Mouse (Mus musculus) midbrain, embryonic 16.5 days (tissue): Measurements from ENCODE around the gene Sik3. TPM values are rescaled to one million over a fixed set of nuclear protein-coding genes. Genes with fewer than 3 reads are reported as not detected.

Experiments used
- ATAC-seq: fragments of 200-750 bp; cut with Nextera tagmentation; 2 replicates; pipeline ENCODE4 v1.8.0; 2017; ENCODE audit warnings: moderate TSS enrichment
- H3K27ac ChIP-seq: fragments of 300-500 bp; sonication (generic); 2 replicates; pipeline ENCODE4 v1.5.1; 2014; ENCODE audit warnings: mild to moderate bottlenecking, low read length, mixed read lengths
- H3K27me3 ChIP-seq: fragments of 300-500 bp; sonication (generic); 2 replicates; pipeline ENCODE4 v1.6.1; 2014; ENCODE audit warnings: low read depth, low read length, mixed read lengths; ENCODE audit not compliant: control insufficient read depth, insufficient read depth
- H3K36me3 ChIP-seq: fragments of 300-500 bp; sonication (generic); 2 replicates; pipeline ENCODE4 v1.6.1; 2014; ENCODE audit warnings: mild to moderate bottlenecking, low read length, moderate library complexity, mixed read lengths; ENCODE audit not compliant: control insufficient read depth, insufficient read depth
- H3K4me1 ChIP-seq: fragments of 300-500 bp; sonication (generic); 2 replicates; pipeline ENCODE4 v1.6.1; 2014; ENCODE audit warnings: mild to moderate bottlenecking, low read length, mixed read lengths; ENCODE audit not compliant: control insufficient read depth, insufficient read depth
- H3K4me2 ChIP-seq: fragments of 300-500 bp; sonication (generic); 2 replicates; pipeline ENCODE4 v1.6.1; 2014; ENCODE audit warnings: mild to moderate bottlenecking, low read length, mixed read lengths
- H3K4me3 ChIP-seq: fragments of 300-500 bp; sonication (generic); 2 replicates; pipeline ENCODE4 v1.5.1; 2014; ENCODE audit warnings: low read depth, mild to moderate bottlenecking, low read length, moderate library complexity, mixed read lengths
- H3K9ac ChIP-seq: fragments of 300-500 bp; sonication (generic); 2 replicates; pipeline ENCODE4 v1.6.1; 2014; ENCODE audit warnings: low read depth, low read length, mixed read lengths
- H3K9me3 ChIP-seq: fragments of 300-500 bp; sonication (generic); replicated peaks from 2 replicates; pipeline ENCODE4 v1.6.1; 2014; ENCODE audit warnings: mild to moderate bottlenecking, low read length, mixed read lengths; ENCODE audit not compliant: control insufficient read depth, poor library complexity, severe bottlenecking
- whole genome bisulfite sequencing: fragments of 180-500 bp; shearing (Covaris S2); extraction: QIAGEN DNeasy Blood & Tissue Kit; methylation state at CpG from one replicate; pipeline ENCODE4 v1.1.7; 2014; 5-methylcytosine and 5-hydroxymethylcytosine counted together
- polyA plus RNA-seq: library from polyadenylated mRNA; unstranded; fragments of >200 nt; fragmentation: Nextera tagmentation; extraction: Ambion mirVana; gene quantifications from 2 replicates; pipeline ENCODE4 v1.2.1, GENCODE M21; 2015

Sik3 gene
- polyA plus RNA-seq, 1 experiment from 2014 or later, result 5.1 TPM

GRCm38 (mm10) chr9:46027994-46028393, 15.4 kb downstream of the Sik3 start:
- Histone ChIP-seq H3K9ac (no peak overlapping the region), H3K4me2 (no peak overlapping the region), H3K36me3 (no peaks in the 10 kb centered on the region), H3K4me1 (peaks cover 8% of the 10 kb centered on the region), H3K4me3 (no peak overlapping the region), H3K27me3 (no peaks in the 10 kb centered on the region), H3K27ac (no peak overlapping the region), H3K9me3 (no peaks in the 10 kb centered on the region)
- no peak for ATAC-seq
- 28% methylated on average over 8 of the region's 8 CpGs for WGBS

GRCm38 (mm10) chr9:46029534-46029933, 16.9 kb downstream of the Sik3 start:
- Histone ChIP-seq H3K4me2 (no peak overlapping the region), H3K27me3 (no peaks in the 10 kb centered on the region), H3K4me3 (no peak overlapping the region), H3K4me1 (peaks cover 8% of the 10 kb centered on the region), H3K9ac (no peak overlapping the region), H3K27ac (no peak overlapping the region), H3K9me3 (no peaks in the 10 kb centered on the region), H3K36me3 (no peaks in the 10 kb centered on the region)
- 80% methylated on average over 6 of the region's 6 CpGs for WGBS
- no peak for ATAC-seq

- Histone ChIP-seq H3K27ac (no peak overlapping the region), H3K36me3 (no peaks in the 10 kb centered on the region), H3K4me1 (peaks cover 8% of the 10 kb centered on the region), H3K4me2 (no peak overlapping the region), H3K9me3 (no peaks in the 10 kb centered on the region), H3K27me3 (no peaks in the 10 kb centered on the region), H3K9ac (no peak overlapping the region), H3K4me3 (no peak overlapping the region)
- no peak for ATAC-seq
- WGBS, result 80% methylated on average over 5 of the region's 5 CpGs
Measured at GRCm38 (mm10) chr9:46030184-46030583, 17.6 kb downstream of the Sik3 start.

DNA sequence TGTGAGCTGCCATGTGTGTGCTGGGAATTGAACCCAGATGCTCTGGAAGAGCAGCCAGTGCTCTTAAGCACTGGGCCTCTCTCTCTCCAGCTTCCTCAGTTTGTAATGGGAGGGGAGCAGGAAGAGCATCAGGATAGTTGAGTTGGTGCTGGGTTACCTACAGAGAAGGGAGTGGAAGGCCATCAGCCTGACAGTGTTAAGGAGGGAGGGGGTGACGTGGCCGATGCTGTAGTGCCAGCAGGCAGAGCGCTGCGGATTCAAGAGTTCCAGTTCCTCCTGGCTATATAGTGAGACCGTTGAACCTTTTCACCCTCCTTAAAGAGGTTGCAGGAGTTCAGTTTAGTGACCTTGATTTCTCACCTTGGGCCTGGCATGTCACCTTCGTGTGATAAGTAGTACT, 18.3 kb downstream of the Sik3 start:
- 88% methylated on average over 6 of the region's 6 CpGs for WGBS
- Histone ChIP-seq H3K36me3 (no peaks in the 10 kb centered on the region), H3K9ac (no peak overlapping the region), H3K4me3 (no peak overlapping the region), H3K4me1 (peaks cover 8% of the 10 kb centered on the region), H3K27ac (no peak overlapping the region), H3K9me3 (no peaks in the 10 kb centered on the region), H3K4me2 (no peak overlapping the region), H3K27me3 (no peaks in the 10 kb centered on the region)
- ATAC-seq, result no peak

- Histone ChIP-seq H3K4me1 (peaks cover 8% of the 10 kb centered on the region), H3K36me3 (no peaks in the 10 kb centered on the region), H3K4me2 (no peak overlapping the region), H3K9ac (no peak overlapping the region), H3K9me3 (no peaks in the 10 kb centered on the region), H3K27ac (no peak overlapping the region), H3K4me3 (no peak overlapping the region), H3K27me3 (no peaks in the 10 kb centered on the region)
- no peak for ATAC-seq
- 69% methylated on average over 6 of the region's 6 CpGs for WGBS
Measured at GRCm38 (mm10) chr9:46032190-46032589, 19.6 kb downstream of the Sik3 start.

- H3K4me3 ChIP-seq, result no peak overlapping the region
- 85% methylated on average over 1 of the region's 1 CpGs for WGBS
- H3K4me1 ChIP-seq, result peaks cover 6% of the 10 kb centered on the region
- H3K36me3 ChIP-seq, result no peaks in the 10 kb centered on the region
- ATAC-seq, result no peak
- no peaks in the 10 kb centered on the region for H3K9me3 ChIP-seq
- no peaks in the 10 kb centered on the region for H3K27me3 ChIP-seq
- H3K4me2 ChIP-seq, result no peak overlapping the region
- H3K9ac ChIP-seq, result no peak overlapping the region
- no peak overlapping the region for H3K27ac ChIP-seq
Measured at GRCm38 (mm10) chr9:46033058-46033457, 20.4 kb downstream of the Sik3 start.

- Histone ChIP-seq H3K9me3 (no peaks in the 10 kb centered on the region), H3K27me3 (no peaks in the 10 kb centered on the region), H3K27ac (no peak overlapping the region), H3K4me2 (no peak overlapping the region), H3K4me1 (peaks cover 6% of the 10 kb centered on the region), H3K4me3 (no peak overlapping the region), H3K9ac (no peak overlapping the region), H3K36me3 (no peaks in the 10 kb centered on the region)
- 94% methylated on average over 3 of the region's 3 CpGs for WGBS
- ATAC-seq, result no peak
Measured at GRCm38 (mm10) chr9:46033862-46034261, 21.2 kb downstream of the Sik3 start.

- no peak overlapping the region for H3K4me3 ChIP-seq
- H3K9ac ChIP-seq, result no peak overlapping the region
- H3K4me2 ChIP-seq, result no peak overlapping the region
- H3K27ac ChIP-seq, result no peak overlapping the region
- no peaks in the 10 kb centered on the region for H3K27me3 ChIP-seq
- no peak for ATAC-seq
- peaks cover 6% of the 10 kb centered on the region for H3K4me1 ChIP-seq
- H3K36me3 ChIP-seq, result no peaks in the 10 kb centered on the region
- H3K9me3 ChIP-seq, result no peaks in the 10 kb centered on the region
- 78% methylated on average over 9 of the region's 9 CpGs for WGBS
Measured at GRCm38 (mm10) chr9:46035290-46035871, 22.8 kb downstream of the Sik3 start.

DNA sequence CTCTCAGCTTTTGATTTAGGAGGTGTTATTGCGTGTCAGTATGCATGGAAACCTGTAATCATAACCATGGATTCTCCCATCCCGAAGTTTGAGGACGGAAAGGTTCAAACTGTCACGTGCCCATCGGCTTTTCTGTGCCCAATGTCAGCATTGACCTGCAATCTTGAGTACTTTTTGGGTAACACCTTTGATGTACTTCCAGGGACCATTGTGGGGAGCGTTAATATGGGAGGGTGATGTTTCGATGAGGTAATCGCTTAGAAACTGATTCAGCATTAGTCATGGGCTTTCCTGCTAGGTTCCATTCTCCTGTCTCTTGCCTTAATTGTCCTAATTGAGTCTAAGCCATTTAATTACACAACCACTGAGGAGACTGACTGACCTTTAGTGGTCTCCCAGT, 24.3 kb downstream of the Sik3 start:
- Histone ChIP-seq H3K27me3 (no peaks in the 10 kb centered on the region), H3K4me1 (peaks cover 5% of the 10 kb centered on the region), H3K27ac (no peak overlapping the region), H3K4me2 (no peak overlapping the region), H3K9ac (no peak overlapping the region), H3K4me3 (no peak overlapping the region), H3K36me3 (no peaks in the 10 kb centered on the region), H3K9me3 (no peaks in the 10 kb centered on the region)
- ATAC-seq, result no peak
- 96% methylated on average over 8 of the region's 8 CpGs for WGBS
